Mouse (Mus musculus) cortical plate, adult 2 months (tissue): Measurements from ENCODE around the gene Ptprd.

Source experiments
- CTCF ChIP-seq: fragments of 200-500 bp; IDR thresholded peaks from 2 replicates; pipeline ENCODE4 v1.5.1; 2011; ENCODE audit warnings: mild to moderate bottlenecking, control low read depth, low read length; ENCODE audit not compliant: insufficient read depth; ENCODE audit errors: extremely low read depth
- POLR2A ChIP-seq: fragments of 200-500 bp; IDR thresholded peaks from 2 replicates; pipeline ENCODE4 v1.6.1; 2011; ENCODE audit warnings: mild to moderate bottlenecking, low read length, control low read depth; ENCODE audit not compliant: insufficient read depth; ENCODE audit errors: extremely low read depth

DNA sequence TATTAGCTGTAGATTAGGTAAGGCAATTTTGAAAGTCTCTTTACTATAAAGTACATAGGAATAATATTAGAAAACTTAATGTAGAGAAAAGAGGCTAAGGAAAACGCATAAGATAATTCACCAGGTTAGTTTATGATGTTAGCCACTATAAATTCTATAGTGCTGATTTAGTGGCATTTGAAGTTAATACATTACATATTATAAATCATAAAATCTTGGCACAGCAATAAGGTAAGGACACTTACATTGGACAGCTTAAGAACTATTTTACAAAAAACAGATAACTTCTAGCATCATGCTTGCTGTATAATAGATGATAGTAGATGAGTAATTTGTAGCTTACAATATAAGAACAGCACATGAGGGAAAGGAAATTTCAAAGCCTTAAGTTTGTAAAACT, 1322.1 kb downstream of the Ptprd start:
- TF ChIP-seq CTCF (no peak), POLR2A (no peak)
